Mouse (Mus musculus): ENCODE data around the gene Tcf3. TPM values are rescaled to one million over a fixed set of nuclear protein-coding genes. Genes with fewer than 3 reads are reported as not detected.

The Tcf3 gene
- 9.6 TPM for polyA plus RNA-seq (2015; fragmentation: Illumina TruSeq; extraction: RNeasy Lipid Tissue Mini Kit (QIAGEN cat#74804); ENCODE audit: insufficient read depth, low read depth, low replicate concordance)

DNA sequence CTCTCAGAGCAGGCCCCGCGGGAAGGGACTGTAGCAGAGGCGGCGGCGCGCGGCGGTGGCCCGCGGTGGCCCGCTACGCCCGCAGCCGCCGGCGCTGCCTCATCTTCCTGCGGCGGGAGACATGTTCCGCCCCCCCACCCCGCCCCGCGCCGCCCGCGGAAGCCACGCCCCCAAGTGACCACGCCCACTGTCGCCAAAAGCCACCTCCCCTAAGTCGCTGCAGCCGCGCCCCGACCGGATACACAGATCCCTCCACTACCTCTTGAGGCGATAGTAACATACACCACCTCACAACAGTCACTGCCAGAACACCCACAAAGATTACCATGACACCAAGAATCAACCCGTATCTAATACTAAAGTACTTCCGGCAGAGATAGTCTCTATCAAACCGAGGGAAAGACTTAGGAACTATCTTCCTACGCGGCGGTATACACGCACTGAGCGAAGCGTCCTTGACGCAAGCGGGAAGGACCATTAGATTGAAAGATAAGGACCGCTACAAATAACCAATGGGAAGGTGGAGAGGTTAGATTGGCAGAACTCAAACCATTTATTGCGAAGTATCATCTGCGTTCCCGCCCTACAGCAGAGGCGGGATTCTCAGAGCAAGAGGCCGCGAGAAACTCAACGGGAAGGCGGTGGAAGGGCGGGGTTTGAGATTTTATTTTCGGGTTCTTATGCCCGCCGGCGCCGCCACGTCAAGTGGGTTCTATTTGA is at the start of gene Tcf3:
TSS of gene Tcf3 (minus strand) at position 135 of the 720 bp plus-strand sequence.

DNA sequence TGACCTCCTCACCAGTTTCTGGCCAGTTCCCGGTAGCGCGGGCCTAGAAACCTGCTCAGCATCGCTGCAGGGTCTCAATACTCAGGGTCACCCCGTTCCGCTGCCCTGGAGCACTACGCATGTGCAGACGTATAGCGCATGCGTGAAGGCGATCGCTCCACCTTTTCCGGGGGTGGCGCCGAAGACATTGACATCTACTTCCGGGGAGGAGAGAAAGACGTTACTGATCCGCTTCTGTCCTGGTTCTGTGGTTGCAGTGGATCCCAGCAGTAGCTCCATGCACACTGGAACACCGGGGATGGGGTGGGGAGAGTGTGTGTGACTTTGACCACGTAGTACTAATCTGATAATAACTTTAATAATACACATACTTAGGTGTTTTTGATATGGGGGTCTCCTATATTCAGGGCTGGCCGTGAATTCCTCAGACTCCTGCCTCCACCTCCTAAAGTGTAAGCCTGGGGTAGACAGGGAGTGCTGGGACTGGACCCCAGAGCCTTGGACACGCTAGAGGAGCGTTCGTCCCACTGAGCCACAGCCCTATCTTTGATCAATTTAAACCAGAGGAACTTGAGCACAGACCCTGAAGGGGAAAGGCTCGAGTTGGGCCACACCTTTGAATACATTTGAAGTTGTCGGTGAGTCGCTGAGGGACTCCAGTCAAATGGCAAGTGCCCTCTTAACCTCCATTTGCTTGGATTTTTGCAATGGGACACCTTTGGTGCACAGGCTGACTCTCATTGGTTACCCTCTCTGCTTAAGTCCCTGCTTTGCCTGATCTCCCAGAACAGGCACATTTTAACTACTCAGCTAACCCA is 26.6 kb downstream of the Tcf3 start, which contains the start of gene Uqcr11:
TSS of gene Uqcr11 (minus strand) at position 147 of the 818 bp plus-strand sequence.

DNA sequence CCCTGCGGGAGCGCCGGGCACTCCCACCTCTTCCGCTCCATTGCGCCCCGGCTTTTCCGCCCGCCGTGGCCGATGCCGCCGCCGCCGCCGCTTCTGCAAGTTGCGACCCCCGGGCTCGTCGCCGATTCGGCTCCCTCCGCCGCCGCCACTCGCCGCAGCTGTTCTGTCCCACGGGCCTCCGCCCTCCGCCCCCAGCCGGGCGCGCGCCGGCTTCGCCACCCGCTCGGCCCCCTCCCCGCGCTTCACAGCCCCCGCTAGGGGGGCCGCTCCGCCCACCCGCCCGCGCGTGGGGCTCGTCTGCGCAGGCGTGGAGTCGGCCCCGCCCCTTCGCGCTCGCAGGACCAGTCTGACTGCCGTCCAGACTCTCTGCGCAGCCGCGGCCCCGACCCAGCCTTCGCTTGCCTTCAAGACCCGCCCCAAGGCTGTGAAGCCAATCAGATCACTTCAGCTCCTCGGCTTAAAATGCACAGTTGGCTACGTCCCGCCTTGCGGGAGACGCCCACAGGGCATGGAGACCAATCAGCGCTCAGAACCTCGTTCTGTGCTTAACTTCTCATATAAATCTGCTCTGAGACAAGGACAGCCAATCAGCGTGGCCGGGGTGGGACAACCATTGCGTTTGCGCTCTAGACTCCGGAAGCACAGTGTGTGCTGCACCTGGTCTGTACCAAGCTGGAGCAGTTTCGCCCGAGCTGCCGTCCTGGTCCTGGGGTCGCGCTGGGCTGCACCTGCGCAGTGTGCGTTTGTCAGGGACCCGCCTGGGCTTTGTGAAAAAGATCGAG is 34.1 kb downstream of the Tcf3 start, which contains the start of gene Mbd3:
TSS of gene Mbd3 (minus strand) at position 360 of the 782 bp plus-strand sequence.

DNA sequence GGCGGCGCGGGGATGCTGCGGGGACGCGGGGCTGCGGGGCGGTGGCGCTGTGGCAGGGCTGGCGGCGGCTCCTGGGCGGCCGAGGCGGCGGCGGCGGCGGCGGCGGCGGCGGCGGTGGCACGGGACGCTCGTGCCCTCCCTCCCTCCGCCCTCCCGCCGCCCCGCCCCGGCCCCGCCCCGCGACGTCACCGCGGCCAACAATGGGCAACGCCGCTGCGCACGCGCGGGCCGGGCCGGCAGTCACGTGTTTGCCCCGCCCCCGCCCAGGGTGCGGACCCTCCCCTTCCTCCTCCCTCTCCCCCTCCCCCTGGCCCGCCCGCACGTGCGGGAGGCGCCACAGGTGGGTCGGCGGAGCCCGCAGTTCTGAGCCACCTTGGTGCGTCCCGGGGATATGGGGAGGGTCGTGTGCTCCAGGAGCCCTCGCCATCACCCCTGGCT is 45.9 kb downstream of the Tcf3 start, which contains the start of gene Mex3d:
TSS of gene Mex3d (minus strand) at position 138 of the 438 bp plus-strand sequence.

Other genes starting within 250 kb of the Tcf3 start
- gene Mum1, start 207.2 kb downstream of the Tcf3 start, polyA plus RNA-seq (2015; fragmentation: Illumina TruSeq; extraction: RNeasy Lipid Tissue Mini Kit (QIAGEN cat#74804); ENCODE audit: insufficient read depth, low read depth, low replicate concordance): 16.2 TPM
- 67.2 TPM for gene Ndufs7, start 184.5 kb downstream of the Tcf3 start, polyA plus RNA-seq (2015; fragmentation: Illumina TruSeq; extraction: RNeasy Lipid Tissue Mini Kit (QIAGEN cat#74804); ENCODE audit: insufficient read depth, low read depth, low replicate concordance)
- gene Gamt, start 172.6 kb downstream of the Tcf3 start, polyA plus RNA-seq (2015; fragmentation: Illumina TruSeq; extraction: RNeasy Lipid Tissue Mini Kit (QIAGEN cat#74804); ENCODE audit: insufficient read depth, low read depth, low replicate concordance): 101 TPM
- gene Dazap1, start 172.2 kb downstream of the Tcf3 start, polyA plus RNA-seq (2015; fragmentation: Illumina TruSeq; extraction: RNeasy Lipid Tissue Mini Kit (QIAGEN cat#74804); ENCODE audit: insufficient read depth, low read depth, low replicate concordance): 25.5 TPM
- 1,054 TPM for gene Rps15, start 141.2 kb downstream of the Tcf3 start, polyA plus RNA-seq (2015; fragmentation: Illumina TruSeq; extraction: RNeasy Lipid Tissue Mini Kit (QIAGEN cat#74804); ENCODE audit: insufficient read depth, low read depth, low replicate concordance)
- gene Apc2, start 137.7 kb downstream of the Tcf3 start, polyA plus RNA-seq (2015; fragmentation: Illumina TruSeq; extraction: RNeasy Lipid Tissue Mini Kit (QIAGEN cat#74804); ENCODE audit: insufficient read depth, low read depth, low replicate concordance): 0.26 TPM
- gene 2310011J03Rik, start 113.1 kb downstream of the Tcf3 start, polyA plus RNA-seq (2015; fragmentation: Illumina TruSeq; extraction: RNeasy Lipid Tissue Mini Kit (QIAGEN cat#74804); ENCODE audit: insufficient read depth, low read depth, low replicate concordance): 7.9 TPM
- gene Pcsk4, start 104.1 kb downstream of the Tcf3 start, polyA plus RNA-seq (2015; fragmentation: Illumina TruSeq; extraction: RNeasy Lipid Tissue Mini Kit (QIAGEN cat#74804); ENCODE audit: insufficient read depth, low read depth, low replicate concordance): 7.0 TPM
- gene Reep6, start 103.7 kb downstream of the Tcf3 start, polyA plus RNA-seq (2015; fragmentation: Illumina TruSeq; extraction: RNeasy Lipid Tissue Mini Kit (QIAGEN cat#74804); ENCODE audit: insufficient read depth, low read depth, low replicate concordance): 6.4 TPM
- gene Adamtsl5, start 85.2 kb downstream of the Tcf3 start, polyA plus RNA-seq (2015; fragmentation: Illumina TruSeq; extraction: RNeasy Lipid Tissue Mini Kit (QIAGEN cat#74804); ENCODE audit: insufficient read depth, low read depth, low replicate concordance): 5.9 TPM
- 0.61 TPM for gene Plk5, start 77.2 kb downstream of the Tcf3 start, polyA plus RNA-seq (2015; fragmentation: Illumina TruSeq; extraction: RNeasy Lipid Tissue Mini Kit (QIAGEN cat#74804); ENCODE audit: insufficient read depth, low read depth, low replicate concordance)
- gene Mex3d, start 46.0 kb downstream of the Tcf3 start, polyA plus RNA-seq (2015; fragmentation: Illumina TruSeq; extraction: RNeasy Lipid Tissue Mini Kit (QIAGEN cat#74804); ENCODE audit: insufficient read depth, low read depth, low replicate concordance): 1.3 TPM
- gene Mbd3, start 34.1 kb downstream of the Tcf3 start, polyA plus RNA-seq (2015; fragmentation: Illumina TruSeq; extraction: RNeasy Lipid Tissue Mini Kit (QIAGEN cat#74804); ENCODE audit: insufficient read depth, low read depth, low replicate concordance): 25.4 TPM
- gene Uqcr11, start 26.8 kb downstream of the Tcf3 start, polyA plus RNA-seq (2015; fragmentation: Illumina TruSeq; extraction: RNeasy Lipid Tissue Mini Kit (QIAGEN cat#74804); ENCODE audit: insufficient read depth, low read depth, low replicate concordance): 156 TPM
- gene Onecut3, start 61.2 kb upstream of the Tcf3 start, polyA plus RNA-seq (2015; fragmentation: Illumina TruSeq; extraction: RNeasy Lipid Tissue Mini Kit (QIAGEN cat#74804); ENCODE audit: insufficient read depth, low read depth, low replicate concordance): not detected
- gene Atp8b3, start 105.5 kb upstream of the Tcf3 start, polyA plus RNA-seq (2015; fragmentation: Illumina TruSeq; extraction: RNeasy Lipid Tissue Mini Kit (QIAGEN cat#74804); ENCODE audit: insufficient read depth, low read depth, low replicate concordance): not detected
- 6.7 TPM for gene Rexo1, start 127.9 kb upstream of the Tcf3 start, polyA plus RNA-seq (2015; fragmentation: Illumina TruSeq; extraction: RNeasy Lipid Tissue Mini Kit (QIAGEN cat#74804); ENCODE audit: insufficient read depth, low read depth, low replicate concordance)
- 3.2 TPM for gene Klf16, start 143.7 kb upstream of the Tcf3 start, polyA plus RNA-seq (2015; fragmentation: Illumina TruSeq; extraction: RNeasy Lipid Tissue Mini Kit (QIAGEN cat#74804); ENCODE audit: insufficient read depth, low read depth, low replicate concordance)
- gene Abhd17a, start 156.7 kb upstream of the Tcf3 start, polyA plus RNA-seq (2015; fragmentation: Illumina TruSeq; extraction: RNeasy Lipid Tissue Mini Kit (QIAGEN cat#74804); ENCODE audit: insufficient read depth, low read depth, low replicate concordance): 20.8 TPM
- 17.1 TPM for gene Scamp4, start 169.2 kb upstream of the Tcf3 start, polyA plus RNA-seq (2015; fragmentation: Illumina TruSeq; extraction: RNeasy Lipid Tissue Mini Kit (QIAGEN cat#74804); ENCODE audit: insufficient read depth, low read depth, low replicate concordance)
- gene Adat3, start 169.2 kb upstream of the Tcf3 start, polyA plus RNA-seq (2015; fragmentation: Illumina TruSeq; extraction: RNeasy Lipid Tissue Mini Kit (QIAGEN cat#74804); ENCODE audit: insufficient read depth, low read depth, low replicate concordance): not detected
- gene Gm49322, start 172.4 kb upstream of the Tcf3 start, polyA plus RNA-seq (2015; fragmentation: Illumina TruSeq; extraction: RNeasy Lipid Tissue Mini Kit (QIAGEN cat#74804); ENCODE audit: insufficient read depth, low read depth, low replicate concordance): 1.0 TPM
- 47.7 TPM for gene Csnk1g2, start 189.2 kb upstream of the Tcf3 start, polyA plus RNA-seq (2015; fragmentation: Illumina TruSeq; extraction: RNeasy Lipid Tissue Mini Kit (QIAGEN cat#74804); ENCODE audit: insufficient read depth, low read depth, low replicate concordance)
- 7.6 TPM for gene Btbd2, start 223.4 kb upstream of the Tcf3 start, polyA plus RNA-seq (2015; fragmentation: Illumina TruSeq; extraction: RNeasy Lipid Tissue Mini Kit (QIAGEN cat#74804); ENCODE audit: insufficient read depth, low read depth, low replicate concordance)
- gene Mknk2, start 244.5 kb upstream of the Tcf3 start, polyA plus RNA-seq (2015; fragmentation: Illumina TruSeq; extraction: RNeasy Lipid Tissue Mini Kit (QIAGEN cat#74804); ENCODE audit: insufficient read depth, low read depth, low replicate concordance): 15.8 TPM

Measured in pancreas, adult 10 weeks (tissue).